Mouse (Mus musculus): ENCODE measurements around the gene Ssh3.

DNA sequence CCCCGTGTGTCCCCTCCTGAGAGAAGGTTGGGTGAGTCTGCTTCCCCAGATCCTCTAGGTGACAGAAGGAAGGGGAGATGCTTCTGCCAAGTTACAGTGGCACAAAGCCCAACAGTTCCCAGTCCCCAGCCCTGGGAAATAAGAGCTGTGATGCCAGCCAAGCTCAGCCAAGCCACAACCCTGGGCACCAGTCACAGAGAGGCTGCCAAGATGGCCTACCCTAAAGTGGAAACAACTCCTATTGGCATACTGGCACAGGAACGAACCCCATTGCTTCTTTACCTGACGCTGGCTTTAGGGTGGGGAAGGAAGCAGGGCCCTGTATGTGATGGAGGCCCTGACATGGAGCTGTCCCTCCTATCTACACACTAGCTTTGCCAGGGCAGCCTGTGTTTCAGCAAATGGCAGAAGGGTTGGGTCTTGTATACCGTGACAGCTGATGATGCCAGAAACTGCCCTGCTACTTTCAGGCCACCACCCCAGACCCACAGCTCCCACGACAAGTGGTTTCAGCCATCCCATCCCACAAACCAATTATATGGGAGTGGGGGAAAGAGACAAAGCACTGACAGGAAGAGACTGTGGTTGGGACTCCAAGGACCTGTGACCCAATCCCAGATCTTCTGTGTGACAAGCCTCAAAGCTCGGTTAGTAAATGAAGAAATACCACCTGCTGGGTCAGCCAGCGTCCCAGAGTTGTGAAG, 34.1 kb upstream of the Ssh3 start:
- TF ChIP-seq EP300 (IDR thresholded peaks at IDR 0.05; ENCODE audit: insufficient read depth, low read depth, low read length): no peak
- no peak for TF ChIP-seq CTCF (IDR thresholded peaks at IDR 0.05; ENCODE audit: low read depth, low read length)
- no peak for TF ChIP-seq POLR2A (IDR thresholded peaks at IDR 0.05; ENCODE audit: insufficient read depth, low read length)
